Mouse (Mus musculus) thymus, postnatal 10 days (tissue): ENCODE results near the gene Snx8.

ENCODE experiments used
- DNase-seq, 2 experiments: peaks; one replicate each; pipeline ENCODE4 v3.0.0; 2021; ENCODE audit warnings: low spot score in 2 of 2

The Snx8 gene

GRCm38 (mm10) chr5:140388588-140389576 lies at the start of gene Snx8:
Gene Snx8 (minus strand): TSS chr5:140389262.
- peak; percentile 43 to 66 for DNase-seq

GRCm38 (mm10) chr5:140425016-140425783 lies 36.1 kb upstream of the Snx8 start:
- no peak for DNase-seq

- no peak for DNase-seq
Measured at GRCm38 (mm10) chr5:140420616-140421015, 31.6 kb upstream of the Snx8 start.

- peak; percentile 29 to 33 for DNase-seq
Measured at GRCm38 (mm10) chr5:140419442-140420080, 30.5 kb upstream of the Snx8 start.

GRCm38 (mm10) chr5:140418489-140419441 lies 29.7 kb upstream of the Snx8 start, which contains the start of gene Eif3b:
Gene Eif3b (plus strand): TSS chr5:140419328.
- DNase-seq: peak; percentile 78 to 84

- no peak for DNase-seq
Measured at GRCm38 (mm10) chr5:140418106-140418488, 29.0 kb upstream of the Snx8 start.

GRCm38 (mm10) chr5:140414647-140415046 lies 25.6 kb upstream of the Snx8 start:
- no peak for DNase-seq

- peak; percentile 28 to 78 for DNase-seq
Measured at GRCm38 (mm10) chr5:140411339-140411738, 22.3 kb upstream of the Snx8 start.

- no peak for DNase-seq
Measured at GRCm38 (mm10) chr5:140408801-140409200, 19.7 kb upstream of the Snx8 start.

GRCm38 (mm10) chr5:140406666-140407065 lies 17.6 kb upstream of the Snx8 start:
- DNase-seq: no peak

GRCm38 (mm10) chr5:140405126-140405525 lies 16.1 kb upstream of the Snx8 start:
- no peak for DNase-seq

GRCm38 (mm10) chr5:140402640-140403270 lies 13.7 kb upstream of the Snx8 start:
- DNase-seq: no peak

- DNase-seq: no peak
Measured at GRCm38 (mm10) chr5:140396166-140396940, 7.3 kb upstream of the Snx8 start.

- no peak for DNase-seq
Measured at GRCm38 (mm10) chr5:140392701-140393100, 3.6 kb upstream of the Snx8 start.

- DNase-seq: no peak
Measured at GRCm38 (mm10) chr5:140391981-140392380, 2.9 kb upstream of the Snx8 start.

GRCm38 (mm10) chr5:140391435-140391834 lies 2.4 kb upstream of the Snx8 start:
- no peak for DNase-seq

- no peak for DNase-seq
Measured at GRCm38 (mm10) chr5:140389647-140390046, 585 bp upstream of the Snx8 start.

- DNase-seq: no peak
Measured at GRCm38 (mm10) chr5:140387816-140388510, 1.1 kb downstream of the Snx8 start.

- no peak for DNase-seq
Measured at GRCm38 (mm10) chr5:140387236-140387635, 1.8 kb downstream of the Snx8 start.
